Mouse (Mus musculus): ENCODE measurements around the gene Capn13.

GRCm38 (mm10) chr17:73258620-73259019 lies 142.0 kb downstream of the Capn13 start:
- no peak for TF ChIP-seq CTCF (IDR thresholded peaks at IDR 0.05; ENCODE audit: low read depth, low read length)
- no peak for TF ChIP-seq TAL1 (conservative IDR thresholded peaks at IDR 0.05; ENCODE audit: low read depth, low read length)
- no peak for TF ChIP-seq POLR2AphosphoS5 (IDR thresholded peaks at IDR 0.05; ENCODE audit: insufficient replicate concordance, low read depth, low read length)

All from G1E (cell line).